Mouse (Mus musculus) layer of hippocampus, adult 8-10 months (tissue): ENCODE data around the gene Irak2. TPM values are rescaled to one million over a fixed set of nuclear protein-coding genes. Genes with fewer than 3 reads are reported as not detected.

Experiments
- DNase-seq, 2 experiments: peaks; one replicate each; pipeline ENCODE4 v3.0.0; 2022; ENCODE audit warnings: low spot score in 2 of 2
- total RNA-seq, 4 experiments: library from RNA; stranded (reverse); gene quantifications; 2 replicates each; pipeline ENCODE4 v1.2.4; 2022

Gene Irak2
- total RNA-seq, result 10 to 100 TPM; 19.3 to 25.0 (median 21.7) TPM

DNA sequence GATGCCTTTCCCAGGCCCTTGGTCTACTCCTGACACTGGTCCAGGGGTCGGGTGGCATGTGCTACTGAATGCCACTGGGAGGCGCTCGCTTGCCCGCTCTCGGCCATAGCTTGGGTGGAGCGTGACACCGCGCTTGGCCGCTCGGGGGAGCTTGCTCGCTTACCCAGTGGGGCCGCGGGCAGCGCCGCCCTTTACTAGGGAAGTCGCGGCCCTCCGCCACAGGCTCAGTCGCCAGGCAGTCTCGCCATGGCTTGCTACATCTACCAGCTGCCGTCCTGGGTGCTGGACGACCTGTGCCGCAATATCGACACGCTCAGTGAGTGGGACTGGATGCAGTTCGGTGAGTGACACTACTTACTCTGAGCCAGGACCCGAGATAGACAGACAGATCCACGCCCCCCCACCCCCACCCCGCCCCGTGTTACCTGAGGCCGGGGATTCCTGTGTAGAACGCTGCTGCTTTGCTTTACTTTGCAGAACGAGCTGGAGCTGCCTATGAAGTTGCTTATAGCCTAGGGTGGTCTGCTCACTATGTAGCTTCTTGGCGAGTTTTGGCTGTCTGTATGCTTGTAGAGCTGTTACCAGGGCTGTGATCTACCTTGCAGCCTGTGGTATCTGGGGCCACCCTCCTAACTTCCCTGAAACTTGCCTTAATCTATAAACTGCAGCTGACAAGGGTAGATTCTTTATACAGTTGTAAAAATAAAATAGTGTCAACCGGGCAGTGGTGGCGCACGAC lies at the start of gene Irak2:
Gene Irak2, plus strand, starts transcription at position 166 of the 739 bp plus-strand sequence.
- peak; percentile 88 to 93 for DNase-seq

DNA sequence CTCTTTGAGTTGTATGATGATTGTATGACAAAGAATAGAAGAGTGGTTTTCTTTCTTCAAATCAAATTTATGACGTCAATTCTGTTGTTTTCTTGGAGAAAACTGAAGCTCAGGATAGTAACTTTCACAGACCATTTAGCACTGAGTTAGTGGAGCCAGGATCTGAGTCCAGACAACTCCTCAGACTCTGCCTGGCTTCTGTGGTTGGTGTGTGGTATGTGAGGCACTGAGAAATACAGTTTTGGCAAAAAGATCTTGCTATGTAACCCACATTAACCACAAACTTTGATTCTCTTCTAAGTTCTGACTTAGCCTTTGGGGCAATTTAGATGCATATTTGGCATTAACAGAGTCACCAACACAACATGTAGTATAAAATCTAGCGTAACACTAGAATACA lies 45.6 kb upstream of the Irak2 start:
- DNase-seq, result no peak

DNA sequence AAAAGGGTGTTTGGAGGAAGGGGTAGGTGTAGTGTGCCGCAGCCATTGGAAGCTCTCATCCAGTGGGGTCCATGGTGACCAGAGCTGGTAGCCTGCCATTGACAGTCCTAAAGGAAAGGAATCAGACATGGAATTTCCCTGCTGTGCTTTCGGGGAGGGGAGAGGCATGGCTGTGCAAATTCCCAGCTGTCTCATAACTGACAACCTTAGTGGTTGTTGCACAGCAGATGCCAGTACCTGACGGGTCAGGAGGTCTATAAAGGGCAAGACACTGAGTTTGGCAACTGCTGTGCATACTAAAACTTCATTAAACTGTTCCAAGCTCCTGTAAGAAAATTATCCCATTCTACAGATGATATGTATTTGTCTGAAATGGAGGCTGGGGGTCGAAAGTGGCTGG lies 40.3 kb upstream of the Irak2 start:
- no peak for DNase-seq

DNA sequence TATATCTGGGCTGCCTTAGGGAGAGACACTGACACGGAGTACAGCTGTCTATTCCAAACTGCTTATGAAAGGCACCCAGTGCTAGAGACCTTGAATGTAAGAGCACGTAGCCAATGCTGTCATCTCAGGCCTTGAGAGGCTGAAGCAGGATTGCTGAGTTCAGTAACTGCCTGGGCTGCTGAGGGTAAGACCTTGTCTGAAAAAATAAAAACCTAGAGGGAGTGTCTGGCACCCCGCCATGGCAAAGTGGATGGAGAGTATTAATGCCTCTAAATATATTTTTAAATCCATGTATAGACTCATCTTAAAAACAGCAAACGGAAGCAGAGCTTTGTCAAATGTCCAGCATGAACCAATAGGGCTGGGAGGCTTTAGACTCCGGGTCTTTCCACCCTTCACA lies 38.4 kb upstream of the Irak2 start:
- no peak for DNase-seq

DNA sequence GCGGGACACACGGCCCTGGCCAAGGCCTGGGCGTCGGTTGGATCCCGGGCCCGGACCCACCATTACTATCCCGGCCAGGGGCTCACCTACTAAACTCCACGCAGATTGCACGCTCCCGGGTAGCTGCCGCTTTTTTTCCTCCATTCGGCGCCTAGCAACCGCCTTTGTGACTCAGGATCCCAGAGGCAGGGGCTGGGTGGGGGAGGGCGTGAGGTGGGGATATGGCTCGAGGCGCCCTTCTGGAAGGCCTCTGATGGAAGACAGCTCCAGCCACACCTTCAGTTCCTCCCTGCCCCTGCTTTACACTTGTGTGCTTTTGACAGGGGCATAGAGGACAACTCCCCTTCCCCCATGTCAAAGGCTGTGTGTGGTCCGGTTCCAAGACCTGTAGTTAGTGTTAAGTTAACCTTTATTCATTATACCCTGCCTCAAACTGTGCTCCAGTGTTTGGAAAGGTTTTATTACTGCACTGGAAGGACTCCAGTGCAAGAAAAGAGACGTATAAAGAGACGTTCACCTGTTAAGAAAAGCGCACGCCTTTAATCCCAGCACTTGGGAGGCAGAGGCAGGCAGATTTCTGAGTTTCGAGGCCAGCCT lies 37.6 kb upstream of the Irak2 start, which contains the start of gene Fancd2os:
Gene Fancd2os, minus strand, starts transcription at position 173 of the 597 bp plus-strand sequence.
- DNase-seq, result no peak

DNA sequence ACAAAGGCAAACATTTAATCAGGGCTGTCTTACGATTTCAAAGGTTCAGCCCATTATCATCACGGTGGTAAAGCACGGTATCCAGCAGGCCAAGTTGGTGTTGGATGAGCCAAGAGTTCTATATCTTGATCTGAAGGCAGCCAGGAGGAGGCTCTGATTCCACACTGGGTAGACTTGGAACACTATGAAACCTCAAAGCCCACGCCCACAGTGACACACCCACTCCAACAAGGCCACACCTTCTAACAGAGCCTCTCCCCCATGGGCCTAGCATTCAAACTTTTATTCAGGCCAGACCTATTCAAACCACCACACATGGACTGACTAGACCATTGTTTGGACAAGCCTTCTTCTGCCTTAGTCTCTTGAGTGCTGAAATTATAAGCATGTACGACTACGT lies 35.4 kb upstream of the Irak2 start:
- no peak for DNase-seq

DNA sequence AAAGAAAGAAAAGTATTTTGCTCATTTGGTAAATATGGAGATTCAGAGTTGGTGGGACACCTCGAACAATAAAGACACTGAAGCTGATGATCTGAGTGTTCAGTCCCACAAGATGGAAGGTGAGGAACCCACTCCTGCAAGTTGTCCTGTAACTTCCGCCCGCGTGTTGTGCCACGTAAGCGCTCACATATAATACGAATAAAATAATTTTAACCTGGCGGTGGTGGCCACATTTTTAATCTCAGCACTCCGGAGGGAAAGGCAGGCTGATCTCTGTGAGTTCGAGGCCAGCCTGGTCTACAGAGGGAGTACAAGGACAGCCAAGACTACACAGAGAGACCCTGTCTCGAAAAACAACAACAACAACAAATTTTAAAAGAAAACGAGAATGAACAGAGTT lies 34.3 kb upstream of the Irak2 start:
- DNase-seq, result no peak

DNA sequence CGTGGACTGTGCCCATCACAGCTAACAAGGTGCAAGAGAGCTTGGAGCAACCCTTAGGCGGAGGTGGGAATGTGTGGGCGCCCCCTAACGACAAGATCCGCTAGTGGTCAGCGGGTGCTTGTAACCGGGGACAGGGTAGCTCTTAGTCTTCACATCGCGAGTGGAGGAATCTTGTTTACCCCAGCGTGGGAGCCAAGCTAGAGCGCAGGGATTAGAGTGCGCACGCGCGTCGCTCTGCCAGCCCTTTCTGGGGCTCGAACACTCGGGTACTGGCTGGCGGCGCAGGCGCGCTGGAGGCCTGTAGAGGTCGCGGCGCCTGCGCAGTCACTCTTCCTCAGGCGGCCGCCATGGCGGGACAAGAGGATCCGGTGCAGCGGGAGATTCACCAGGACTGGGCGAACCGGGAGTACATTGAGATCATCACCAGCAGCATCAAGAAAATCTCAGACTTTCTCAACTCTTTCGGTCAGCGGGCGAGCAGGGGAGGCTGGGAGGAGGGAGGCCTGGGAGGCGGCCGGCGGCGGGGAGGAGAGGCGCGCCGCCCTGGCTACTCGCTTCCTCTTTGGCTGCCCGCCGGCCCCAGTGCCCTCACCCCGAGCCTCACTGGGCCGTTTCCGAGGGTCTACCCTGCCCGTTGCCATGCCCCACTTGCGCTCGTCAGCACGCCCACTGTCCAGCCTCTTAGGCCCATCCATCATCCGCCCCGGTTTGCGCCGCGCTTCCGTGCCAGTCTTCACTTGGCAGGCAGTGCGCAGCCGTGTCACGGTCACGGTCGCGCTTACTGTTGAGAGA lies 33.6 kb upstream of the Irak2 start, which contains the start of gene Brk1:
Gene Brk1, plus strand, starts transcription at position 341 of the 792 bp plus-strand sequence.
- DNase-seq, result peak; percentile 89 to 91

DNA sequence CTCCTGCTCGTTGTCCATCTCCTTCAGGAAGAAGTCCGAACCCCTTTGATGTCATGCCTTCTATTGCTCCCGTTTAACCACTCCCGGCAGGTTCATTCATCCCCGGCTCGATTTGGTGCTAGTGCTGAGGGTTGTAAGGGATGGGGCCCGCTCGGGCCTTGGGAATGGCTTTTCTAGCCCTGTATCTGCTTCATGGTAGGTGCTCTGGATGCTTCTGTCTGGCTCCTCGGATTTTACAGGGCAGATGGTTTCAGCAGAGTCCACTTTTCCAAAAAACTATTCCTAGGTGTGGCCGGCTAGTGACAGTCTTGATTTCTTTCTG lies 33.1 kb upstream of the Irak2 start:
- DNase-seq, result no peak

DNA sequence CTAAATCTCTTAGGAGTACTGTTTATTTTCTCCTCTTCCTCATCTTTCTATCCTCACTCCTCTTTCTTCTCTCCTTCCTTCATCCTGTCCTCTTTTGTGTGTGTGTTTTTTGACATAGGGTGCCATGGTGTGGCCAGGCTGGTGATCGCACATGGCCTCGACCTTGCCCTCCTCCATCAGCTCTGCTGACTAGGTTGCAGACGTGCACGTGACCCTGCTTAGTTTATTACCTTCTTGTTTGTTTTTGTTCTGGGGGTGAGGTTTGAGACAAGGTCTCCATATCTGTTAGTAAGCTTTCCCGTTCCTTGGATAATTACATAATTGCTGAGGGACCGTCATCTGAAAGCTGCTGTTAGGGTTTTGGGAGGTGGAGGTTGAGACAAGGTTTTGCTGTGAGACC lies 29.4 kb upstream of the Irak2 start:
- DNase-seq, result no peak

DNA sequence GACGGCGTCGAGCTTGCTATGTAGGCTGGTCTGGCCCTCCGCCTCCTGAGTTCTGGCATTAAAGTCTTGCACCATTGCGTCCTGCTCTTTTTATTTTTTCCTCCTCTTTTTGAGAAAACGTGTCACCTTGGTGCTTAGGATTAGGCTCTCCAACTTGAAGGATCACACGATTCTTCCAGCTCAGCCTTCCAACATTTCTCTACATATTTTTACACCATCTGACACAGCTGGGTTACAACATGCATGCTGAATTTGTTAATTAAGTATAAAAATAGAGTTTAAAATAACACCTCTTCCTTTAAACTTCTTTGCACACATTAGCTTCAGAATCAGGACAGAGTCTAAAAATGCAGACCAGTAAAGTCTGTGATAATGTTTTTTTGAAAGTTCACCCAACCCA lies 29.0 kb upstream of the Irak2 start:
- DNase-seq, result no peak

DNA sequence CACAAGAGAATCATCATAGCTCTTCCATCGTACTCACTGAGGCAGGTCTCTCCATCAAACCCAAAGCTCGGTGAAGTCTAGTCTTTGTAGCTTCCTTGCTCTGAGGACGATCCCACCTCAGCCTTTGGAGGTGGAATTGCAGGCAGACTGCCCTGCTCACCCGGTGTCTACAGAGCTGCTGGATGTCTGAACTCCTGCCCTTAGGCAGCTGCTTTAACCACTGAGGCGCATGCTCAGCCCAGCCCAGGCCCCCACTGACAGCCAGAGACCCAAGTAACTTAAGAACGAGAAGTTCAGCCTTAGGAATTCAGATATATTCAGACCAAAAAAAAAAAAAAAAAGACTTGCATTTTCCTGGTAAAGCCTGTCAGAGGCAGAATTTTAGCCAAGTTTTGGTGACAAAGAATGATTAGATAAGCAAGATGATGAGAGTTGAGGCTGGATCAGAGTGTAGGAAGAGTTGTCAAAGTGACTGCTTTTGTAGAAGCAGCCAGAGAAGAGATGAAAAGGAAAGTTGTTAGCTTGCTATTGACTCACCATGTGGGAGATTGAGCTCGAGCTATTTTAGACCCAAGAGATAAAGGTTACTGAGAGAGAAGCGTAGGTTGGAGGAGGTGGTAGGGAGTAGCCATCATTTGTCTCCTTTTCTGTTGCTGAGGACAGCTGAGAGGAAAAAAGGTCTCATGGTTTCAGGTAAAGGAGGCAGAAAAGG lies 25.9 kb upstream of the Irak2 start:
- DNase-seq, result no peak

DNA sequence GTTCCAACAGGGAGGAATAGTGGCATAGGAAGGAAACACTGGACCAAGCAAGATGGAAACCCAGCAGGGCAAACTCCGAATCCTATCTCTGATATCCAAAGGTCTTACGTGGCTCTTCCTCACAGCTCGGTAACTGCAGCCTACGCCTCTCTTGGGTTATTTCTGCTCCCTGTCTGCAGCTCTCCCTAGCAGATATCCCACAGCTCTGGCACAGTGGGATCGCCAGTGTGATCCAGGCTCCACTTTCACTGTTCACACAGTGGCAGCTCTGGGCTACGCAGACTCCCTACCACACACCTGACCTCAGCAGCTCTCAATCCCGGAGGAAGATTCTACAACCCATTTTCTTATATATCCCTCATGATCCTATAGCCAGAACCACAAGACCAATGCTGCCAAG lies 24.1 kb upstream of the Irak2 start:
- no peak for DNase-seq

DNA sequence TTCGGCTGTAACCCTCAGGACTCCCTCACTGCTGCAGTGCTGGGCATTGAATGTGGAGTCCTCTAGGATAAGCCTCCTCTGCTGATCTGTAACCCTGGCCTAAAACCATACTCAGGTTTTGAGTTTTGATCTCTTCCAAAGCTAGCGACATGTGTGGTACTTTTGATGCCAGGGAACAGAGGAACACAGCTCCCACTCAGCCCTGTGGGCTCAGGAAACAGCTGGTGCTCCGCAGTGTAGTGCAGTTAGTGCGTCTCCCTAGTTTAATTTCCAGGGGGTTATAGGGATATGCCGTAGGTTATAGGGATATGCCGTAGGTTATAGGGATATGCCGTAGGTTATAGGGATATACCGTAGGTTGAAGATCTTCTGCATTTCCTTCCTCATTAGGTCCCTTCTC lies 23.3 kb upstream of the Irak2 start:
- DNase-seq, result no peak

DNA sequence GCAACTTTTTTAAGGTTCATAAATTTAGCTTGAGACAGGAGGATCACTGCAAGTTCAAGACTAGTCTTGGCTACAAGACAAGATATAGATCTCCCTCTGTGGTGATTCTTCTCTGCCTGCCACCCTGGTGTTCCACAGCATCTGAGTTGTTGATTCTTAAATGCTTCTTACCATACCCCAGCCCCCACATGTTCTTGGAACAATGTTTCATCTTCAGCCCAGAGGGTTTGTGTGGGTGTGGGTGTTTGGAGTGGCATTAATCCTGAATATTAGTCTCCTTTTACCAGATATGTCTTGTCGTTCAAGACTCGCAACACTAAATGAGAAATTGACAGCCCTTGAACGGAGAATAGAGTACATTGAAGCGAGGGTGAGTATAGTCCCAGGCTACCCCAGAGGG lies 22.8 kb upstream of the Irak2 start:
- DNase-seq, result no peak

DNA sequence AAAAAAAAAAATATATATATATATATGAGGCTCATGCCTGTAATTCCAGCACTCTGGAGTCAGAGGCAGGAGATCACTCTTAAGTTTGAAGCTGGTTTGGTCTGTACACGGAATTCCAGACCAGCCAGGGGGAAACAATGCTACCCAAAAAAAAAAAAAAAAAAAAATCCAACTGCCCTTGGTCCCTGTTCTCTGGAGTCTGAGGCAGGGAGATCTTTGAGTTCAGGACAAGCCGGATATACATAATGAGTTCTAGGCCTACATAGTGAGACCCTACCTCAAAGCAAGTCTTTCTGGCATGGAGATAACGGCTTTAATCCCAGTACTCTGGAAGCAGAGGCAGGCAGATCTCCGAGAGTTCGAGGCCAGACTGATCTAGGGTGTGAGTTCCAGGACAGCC lies 14.9 kb upstream of the Irak2 start:
- no peak for DNase-seq

DNA sequence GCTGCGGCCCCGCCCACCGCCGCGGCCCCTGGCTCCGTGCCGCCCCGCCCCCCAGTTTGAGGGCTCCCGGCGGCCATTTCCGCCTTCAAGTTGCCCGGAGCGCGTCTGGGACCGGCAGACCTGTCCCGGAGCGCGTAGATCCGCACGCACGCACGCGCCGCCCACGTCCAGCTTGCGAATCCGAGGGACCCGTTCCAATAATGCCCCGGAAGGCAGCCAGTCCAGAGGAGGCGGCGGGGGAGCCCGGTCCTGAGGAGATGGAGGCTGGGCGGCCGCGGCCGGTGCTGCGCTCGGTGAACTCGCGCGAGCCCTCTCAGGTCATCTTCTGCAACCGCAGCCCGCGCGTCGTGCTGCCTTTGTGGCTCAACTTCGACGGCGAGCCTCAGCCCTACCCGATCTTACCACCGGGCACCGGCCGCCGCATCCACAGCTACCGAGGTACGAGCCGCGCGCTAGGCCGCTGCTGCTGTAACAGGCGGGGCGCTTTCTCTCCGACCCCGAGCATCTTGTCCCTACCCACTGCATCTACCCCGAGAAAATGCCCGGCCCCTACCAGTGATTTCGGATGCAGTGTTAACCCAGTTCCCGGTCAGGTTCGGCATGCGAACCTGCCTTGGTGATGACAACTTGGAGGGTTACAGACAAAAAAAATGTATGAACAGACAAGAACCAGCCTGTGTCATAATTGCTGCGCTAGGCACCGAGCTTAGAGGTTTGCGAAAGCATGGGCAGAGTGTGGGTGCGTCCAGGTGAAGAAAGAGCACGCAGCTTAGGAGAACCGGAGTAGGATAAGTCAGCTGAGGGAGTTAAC lies 14.1 kb upstream of the Irak2 start, which contains the start of gene Vhl:
Gene Vhl, plus strand, starts transcription at position 19 of the 811 bp plus-strand sequence.
- DNase-seq, result peak; percentile 82

DNA sequence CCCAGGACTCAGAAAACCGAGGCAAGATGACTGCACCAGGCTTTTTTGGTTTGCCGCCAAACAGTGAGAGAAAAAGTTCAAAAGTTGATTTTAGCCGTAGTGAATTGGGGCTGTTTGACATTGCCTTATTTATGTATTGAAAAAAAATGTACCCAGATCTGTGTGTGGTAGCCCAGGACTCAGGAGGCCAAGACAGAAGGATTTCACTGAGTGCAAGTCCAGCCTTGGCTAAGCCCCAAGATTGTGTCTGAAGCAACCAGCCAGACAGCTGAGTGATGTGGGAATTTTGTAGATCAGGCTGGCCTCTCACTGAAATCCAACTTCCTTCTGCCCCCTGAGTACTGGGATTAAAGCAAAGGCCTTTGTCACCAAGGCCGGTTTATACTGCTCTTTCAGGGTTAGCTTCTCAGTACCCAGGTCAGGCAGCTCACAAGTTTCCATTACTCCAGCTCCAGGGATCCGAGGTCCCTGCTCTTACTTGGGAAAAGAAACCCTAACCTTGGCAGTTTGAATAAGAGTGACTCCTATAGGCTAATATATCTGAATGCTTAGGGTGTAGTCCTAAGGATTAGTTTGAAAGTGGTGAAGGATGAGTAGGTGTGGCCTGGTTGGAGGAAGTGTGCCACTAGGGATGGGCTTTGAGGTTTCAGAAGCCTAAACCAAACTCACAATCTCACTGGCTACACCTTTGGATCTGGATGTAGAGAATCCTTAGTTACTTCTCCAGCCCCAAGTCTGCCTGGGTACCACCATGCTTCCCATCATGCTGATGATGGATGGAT lies 13.1 kb upstream of the Irak2 start:
- DNase-seq, result no peak

DNA sequence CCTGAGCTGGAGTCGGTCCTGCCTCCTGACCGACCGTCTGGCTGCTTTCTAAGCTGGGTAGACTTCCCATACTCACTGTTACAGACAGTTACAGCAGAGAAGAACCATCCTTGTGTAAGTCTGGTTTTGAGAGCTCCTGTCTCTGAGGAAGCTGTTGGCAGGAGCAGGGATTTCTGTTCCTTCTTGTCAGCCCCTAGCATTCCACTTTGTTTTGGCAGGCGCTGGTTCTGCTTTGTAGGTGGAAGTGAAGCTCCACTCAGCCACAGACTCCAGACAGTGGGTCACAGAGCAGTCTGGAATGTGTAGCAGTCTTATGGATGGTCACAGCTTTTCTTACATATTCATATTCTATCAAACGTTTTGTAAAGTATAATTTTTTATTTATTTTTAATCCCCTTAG lies 7.9 kb upstream of the Irak2 start:
- no peak for DNase-seq

DNA sequence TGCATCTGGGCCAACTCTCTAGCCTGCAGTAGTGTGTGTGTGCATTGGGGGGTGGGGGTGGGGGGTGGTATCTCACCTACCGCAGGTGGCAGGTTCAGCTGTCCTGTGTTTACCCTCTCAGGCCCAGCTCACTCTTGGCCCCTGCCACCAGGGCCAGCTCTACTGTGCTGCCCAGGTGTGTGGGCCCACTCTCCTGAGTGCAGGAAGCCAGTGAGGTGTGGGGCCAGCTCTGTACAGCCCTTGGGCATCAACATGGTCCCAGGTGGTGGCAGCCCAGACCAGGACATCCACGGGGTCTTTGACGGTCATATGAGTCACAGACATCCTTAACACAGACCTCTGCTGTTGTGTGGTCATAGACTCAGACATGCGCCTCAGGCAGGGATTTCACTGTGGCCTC lies 5.4 kb upstream of the Irak2 start:
- no peak for DNase-seq
